Comparison of ENCODE assay signal across 20 mouse cellular contexts in genomic region chr8:49326980-49327379, GRCm38 (mm10).
A peak's percentile ranks its signal among the peaks of the same experiment; 100 is the strongest.
DNase-seq lines count a peak whose midpoint lies in the region; ATAC-seq and TF ChIP-seq lines count a peak whose summit lies in the region.
"Had no signal": no experiment of that assay in that cellular context is flagged by ENCODE, and none has a peak within 500 bp of the region (broad histone marks: within the 10 kb centered on the region; RNA-seq: fewer than 3 reads in every experiment).

No protein-coding gene starts in this region.

- H3K27me3 ChIP-seq in forebrain, postnatal 0 days (ENCODE audit: insufficient read depth, low read length), result no peaks in the 10 kb centered on the region
- no peaks in the 10 kb centered on the region for H3K27me3 ChIP-seq in forebrain, embryonic 10.5 days (ENCODE audit: poor library complexity, severe bottlenecking)
- no peaks in the 10 kb centered on the region for H3K27me3 ChIP-seq in limb, embryonic 12.5 days
- H3K27me3 ChIP-seq in limb, embryonic 10.5 days (ENCODE audit: low read depth, poor library complexity, severe bottlenecking), result no peaks in the 10 kb centered on the region
- H3K27me3 ChIP-seq in limb, embryonic 15.5 days, result no peaks in the 10 kb centered on the region
- H3K27me3 ChIP-seq: hindbrain, embryonic 15.5 days; midbrain, embryonic 12.5 days had no signal

- DNase-seq in forebrain, postnatal 0 days, result peak; percentile 27
- no peak for DNase-seq in forebrain, embryonic 10.5 days (ENCODE audit: extremely low spot score, low spot score)
- DNase-seq in limb, embryonic 10.5 days (ENCODE audit: low spot score), result no peak
- peak; percentile 54 for DNase-seq in brain, embryonic 14.5 days (ENCODE audit: low read depth)
- no peak for DNase-seq in left cerebral cortex, postnatal 4 days
- no peak for DNase-seq in left cerebral cortex, adult 18-20 months (ENCODE audit: low spot score in 2 of 2)
- DNase-seq: adrenal gland, postnatal 10 days; B cell, adult 2 months; cerebellum, adult 9-10 months; heart, postnatal 4 days; kidney, postnatal 10 days; lung, adult 18-20 months; lung, postnatal 14 days; thymus, postnatal 14 days had no signal

- no peak for TF ChIP-seq CTCF in forebrain, postnatal 0 days (IDR thresholded peaks at IDR 0.05; ENCODE audit: low read depth)
- no peak for TF ChIP-seq CTCF in brain, embryonic 14.5 days (IDR thresholded peaks at IDR 0.05; ENCODE audit: borderline replicate concordance, extremely low read depth, insufficient read depth, insufficient read length)

- H3K4me1 ChIP-seq in forebrain, postnatal 0 days (ENCODE audit: insufficient read depth), result no peaks in the 10 kb centered on the region
- 0 out of 2 replicates have a peak, but pooled peaks cover 3% of the 10 kb centered on the region for H3K4me1 ChIP-seq in forebrain, embryonic 10.5 days
- peaks cover 10% of the 10 kb centered on the region; the same call in 1 of the 2 replicates for H3K4me1 ChIP-seq in limb, embryonic 12.5 days (replicated peaks)
- peaks cover 10% of the 10 kb centered on the region for H3K4me1 ChIP-seq in limb, embryonic 10.5 days
- H3K4me1 ChIP-seq in limb, embryonic 15.5 days, result no peaks in the 10 kb centered on the region
- H3K4me1 ChIP-seq: heart, embryonic 10.5 days; hindbrain, embryonic 15.5 days; midbrain, embryonic 12.5 days had no signal

- intact Hi-C loops in left cerebral cortex, postnatal 4 days (cut with DNase I), result no loop called here

- ATAC-seq in forebrain, postnatal 0 days, result no peak
- no peak for ATAC-seq in limb, embryonic 12.5 days (ENCODE audit: insufficient number of reproducible peaks, insufficient read depth, low FRiP score, low TSS enrichment, low read depth)
- no peak for ATAC-seq in limb, embryonic 15.5 days (ENCODE audit: insufficient number of reproducible peaks, low FRiP score, low TSS enrichment, low read depth)
- ATAC-seq: activated CD4-positive, CD25-positive, alpha-beta regulatory T cell, adult 4 months had no signal

- no peaks in the 10 kb centered on the region for H3K36me3 ChIP-seq in forebrain, postnatal 0 days (ENCODE audit: insufficient read depth)
- H3K36me3 ChIP-seq in forebrain, embryonic 10.5 days (replicated peaks), result no peaks in the 10 kb centered on the region
- no peaks in the 10 kb centered on the region for H3K36me3 ChIP-seq in limb, embryonic 12.5 days
- H3K36me3 ChIP-seq in limb, embryonic 10.5 days, result no peaks in the 10 kb centered on the region
- no peaks in the 10 kb centered on the region for H3K36me3 ChIP-seq in limb, embryonic 15.5 days
- H3K36me3 ChIP-seq: heart, embryonic 10.5 days; hindbrain, embryonic 15.5 days; midbrain, embryonic 12.5 days had no signal

- H3K9me3 ChIP-seq in forebrain, postnatal 0 days (ENCODE audit: low read length), result no peaks in the 10 kb centered on the region
- H3K9me3 ChIP-seq in forebrain, embryonic 10.5 days, result no peaks in the 10 kb centered on the region
- H3K9me3 ChIP-seq in limb, embryonic 12.5 days, result no peaks in the 10 kb centered on the region
- no peaks in the 10 kb centered on the region for H3K9me3 ChIP-seq in limb, embryonic 10.5 days (replicated peaks)
- H3K9me3 ChIP-seq in limb, embryonic 15.5 days, result no peaks in the 10 kb centered on the region
- H3K9me3 ChIP-seq: heart, embryonic 10.5 days; hindbrain, embryonic 15.5 days; midbrain, embryonic 12.5 days had no signal

- H3K27ac ChIP-seq in forebrain, postnatal 0 days (ENCODE audit: low read depth, low read length), result no peak overlapping the region
- H3K27ac ChIP-seq in forebrain, embryonic 10.5 days, result no peak overlapping the region
- no peak overlapping the region for H3K27ac ChIP-seq in limb, embryonic 12.5 days
- no peak overlapping the region for H3K27ac ChIP-seq in limb, embryonic 10.5 days
- no peak overlapping the region for H3K27ac ChIP-seq in limb, embryonic 15.5 days
- H3K27ac ChIP-seq: heart, embryonic 10.5 days; hindbrain, embryonic 15.5 days; midbrain, embryonic 12.5 days had no signal

- 47% methylated on average over 4 of the region's 4 CpGs for WGBS in forebrain, postnatal 0 days
- 88% methylated on average over 4 of the region's 4 CpGs for WGBS in forebrain, embryonic 10.5 days
- 82% methylated on average over 4 of the region's 4 CpGs for WGBS in limb, embryonic 12.5 days
- 95% methylated on average over 4 of the region's 4 CpGs for WGBS in limb, embryonic 10.5 days
- WGBS in limb, embryonic 15.5 days, result 64% methylated on average over 4 of the region's 4 CpGs

- TF ChIP-seq POLR2A in brain, embryonic 14.5 days (IDR thresholded peaks at IDR 0.05; ENCODE audit: borderline replicate concordance, extremely low read depth, insufficient read depth, insufficient read length, poor library complexity, severe bottlenecking), result no peak

- H3K9ac ChIP-seq in forebrain, postnatal 0 days, result no peak overlapping the region
- no peak overlapping the region for H3K9ac ChIP-seq in limb, embryonic 12.5 days (replicated peaks)
- no peak overlapping the region for H3K9ac ChIP-seq in limb, embryonic 15.5 days
- H3K9ac ChIP-seq: hindbrain, embryonic 15.5 days; midbrain, embryonic 12.5 days had no signal

- no peak overlapping the region for H3K4me3 ChIP-seq in forebrain, postnatal 0 days (ENCODE audit: low read depth, low read length)
- no peak overlapping the region for H3K4me3 ChIP-seq in forebrain, embryonic 10.5 days
- no peak overlapping the region for H3K4me3 ChIP-seq in limb, embryonic 12.5 days (replicated peaks)
- no peak overlapping the region for H3K4me3 ChIP-seq in limb, embryonic 10.5 days
- H3K4me3 ChIP-seq in limb, embryonic 15.5 days, result peak overlapping the region; percentile 10; the same call in 1 of the 2 replicates
- H3K4me3 ChIP-seq: heart, embryonic 10.5 days; hindbrain, embryonic 15.5 days; midbrain, embryonic 12.5 days had no signal

- no peak overlapping the region for H3K4me2 ChIP-seq in forebrain, postnatal 0 days (ENCODE audit: low read depth)
- H3K4me2 ChIP-seq in limb, embryonic 12.5 days, result peak overlapping the region; percentile 35; the same call in 1 of the 2 replicates
- H3K4me2 ChIP-seq in limb, embryonic 15.5 days, result peak overlapping the region; percentile 24; the same call in 1 of the 2 replicates
- H3K4me2 ChIP-seq: hindbrain, embryonic 15.5 days; midbrain, embryonic 12.5 days had no signal

Comparison
In these comparisons a context has a peak if more than half of its experiments do, and no peak if none do; other contexts are left out.
1. DNase-seq: peak in forebrain, postnatal 0 days (single experiment) and brain, embryonic 14.5 days (single experiment); none in forebrain, embryonic 10.5 days (single experiment), limb, embryonic 10.5 days (single experiment), left cerebral cortex, postnatal 4 days (single experiment) and left cerebral cortex, adult 18-20 months (0 of 2).